Mouse (Mus musculus) ES-E14 (cell line): ENCODE measurements around the gene Adgrd1. TPM values are rescaled to one million over a fixed set of nuclear protein-coding genes. Genes with fewer than 3 reads are reported as not detected.

Experiments used
- DNase-seq: peaks from one replicate; pipeline ENCODE4 v3.0.0-alpha.2; 2013; ENCODE audit warnings: low read depth, low spot score
- H3K27ac ChIP-seq: 2 replicates; pipeline ENCODE4 v1.5.1; 2012; ENCODE audit warnings: low read depth, mild to moderate bottlenecking, low read length, moderate library complexity, mixed read lengths; ENCODE audit not compliant: poor library complexity, insufficient read depth, severe bottlenecking
- H3K36me3 ChIP-seq: 2 replicates; pipeline ENCODE4 v1.6.1; 2012; ENCODE audit warnings: mild to moderate bottlenecking, low read length, moderate library complexity, mixed read lengths; ENCODE audit not compliant: control insufficient read depth, poor library complexity, insufficient read depth, severe bottlenecking
- H3K4me1 ChIP-seq, 2 experiments: fragments of 150-350 bp in 1 of 2; sonication (generic) in 1 of 2; 2 replicates each; pipeline ENCODE4 v1.6.1; 2012; ENCODE audit warnings: low read length in 2 of 2, mild to moderate bottlenecking in 1 of 2, mixed read lengths in 1 of 2; ENCODE audit not compliant: control insufficient read depth in 2 of 2, insufficient read depth in 2 of 2, poor library complexity in 1 of 2
- H3K4me3 ChIP-seq, 2 experiments: fragments of 150-350 bp in 1 of 2; sonication (generic) in 1 of 2; 2 replicates each; pipeline ENCODE4 v1.5.1; 2012; ENCODE audit warnings: low read length in 2 of 2, low read depth in 1 of 2, mild to moderate bottlenecking in 1 of 2, mixed read lengths in 1 of 2; ENCODE audit not compliant: insufficient read depth in 1 of 2, poor library complexity in 1 of 2, severe bottlenecking in 1 of 2
- H3K9ac ChIP-seq: 2 replicates; pipeline ENCODE4 v1.6.1; 2012; ENCODE audit warnings: low read depth, mild to moderate bottlenecking, low read length, mixed read lengths; ENCODE audit not compliant: poor library complexity, insufficient read depth, severe bottlenecking
- H3K9me3 ChIP-seq: fragments of 150-350 bp; sonication (generic); 2 replicates; pipeline ENCODE4 v1.6.1; 2012; ENCODE audit warnings: low read depth, mild to moderate bottlenecking, low read length; ENCODE audit not compliant: control insufficient read depth, insufficient read depth
- CHD2 ChIP-seq: IDR thresholded peaks from 2 replicates; pipeline ENCODE4 v1.6.1; 2014; ENCODE audit warnings: mild to moderate bottlenecking, low read depth, low read length, inconsistent platforms
- HCFC1 ChIP-seq: IDR thresholded peaks from 2 replicates; pipeline ENCODE4 v1.6.1; 2012; ENCODE audit warnings: low read length, inconsistent platforms, borderline replicate concordance; ENCODE audit not compliant: insufficient read depth
- MAFK ChIP-seq: IDR thresholded peaks from 2 replicates; pipeline ENCODE4 v1.6.1; 2014; ENCODE audit warnings: mild to moderate bottlenecking, low read depth, low read length, inconsistent platforms; ENCODE audit not compliant: insufficient read depth
- ZC3H11A ChIP-seq: IDR thresholded peaks from 2 replicates; pipeline ENCODE4 v1.6.1; 2012; ENCODE audit warnings: low read depth, mild to moderate bottlenecking, inconsistent platforms, low read length, borderline replicate concordance
- ZNF384 ChIP-seq: IDR thresholded peaks from 2 replicates; pipeline ENCODE4 v1.6.1; 2012; ENCODE audit warnings: low read depth, low read length, inconsistent platforms
- in situ Hi-C, 2 experiments: fragments of 600-800 bp; cut with MboI; formaldehyde crosslinking; loops; one replicate each; pipeline ENCODE4 v1.15.1; 2025; ENCODE audit warnings: low sequenced_read_pairs in 2 of 2, inconsistent platforms in 1 of 2; ENCODE audit not compliant: unreplicated experiment in 2 of 2
- total RNA-seq: library from RNA; depleted of rRNA; stranded (reverse); fragments of 300-350 nt; gene quantifications from 2 replicates; pipeline ENCODE4 v1.2.3, GENCODE M21; 2012; rRNA removed

The Adgrd1 gene
- total RNA-seq, 1 experiment = 1.1 TPM

GRCm38 (mm10) chr5:129244392-129244791 is 147.8 kb downstream of the Adgrd1 start:
- TF ChIP-seq MAFK = no peak
- no peak for TF ChIP-seq CHD2
- TF ChIP-seq HCFC1 = no peak
- no peak for TF ChIP-seq ZC3H11A
- TF ChIP-seq ZNF384 = no peak

GRCm38 (mm10) chr5:129249080-129249479 is 152.5 kb downstream of the Adgrd1 start:
- no peak for DNase-seq
- H3K4me1 ChIP-seq = peaks cover 11 to 32% of the 10 kb centered on the region in 2 experiments
- H3K27ac ChIP-seq = no peak overlapping the region
- no peak for TF ChIP-seq ZC3H11A
- no peak for TF ChIP-seq HCFC1
- TF ChIP-seq MAFK = no peak
- TF ChIP-seq ZNF384 = no peak
- TF ChIP-seq CHD2 = no peak
- H3K9ac ChIP-seq = no peak overlapping the region
- no peaks in the 10 kb centered on the region for H3K36me3 ChIP-seq
- in situ Hi-C loops = no loop called here
- H3K9me3 ChIP-seq = no peaks in the 10 kb centered on the region
- H3K4me3 ChIP-seq = no peak overlapping the region

More at GRCm38 (mm10) chr5:129244392-129244791, 147.8 kb downstream of the Adgrd1 start:
- Histone ChIP-seq H3K4me1 (peaks cover 13 to 44% of the 10 kb centered on the region in 2 experiments), H3K9me3 (no peaks in the 10 kb centered on the region), H3K36me3 (no peaks in the 10 kb centered on the region), H3K9ac (no peak overlapping the region), H3K4me3 (no peak overlapping the region), H3K27ac (no peak overlapping the region)
- no peak for DNase-seq
- in situ Hi-C loops = no loop called here

Other genes starting within 250 kb of the Adgrd1 start
- 1.2 TPM in 2 replicates for gene Rimbp2, start 143.3 kb upstream of the Adgrd1 start, total RNA-seq
- 6.8 and 9.4 TPM in 2 replicates for gene Stx2, start 88.2 kb upstream of the Adgrd1 start, total RNA-seq
- gene Ran, start 76.7 kb upstream of the Adgrd1 start, total RNA-seq = 642 and 877 TPM in 2 replicates